Comparison of ENCODE assay signal across 8 mouse cellular contexts in the genomic region with DNA sequence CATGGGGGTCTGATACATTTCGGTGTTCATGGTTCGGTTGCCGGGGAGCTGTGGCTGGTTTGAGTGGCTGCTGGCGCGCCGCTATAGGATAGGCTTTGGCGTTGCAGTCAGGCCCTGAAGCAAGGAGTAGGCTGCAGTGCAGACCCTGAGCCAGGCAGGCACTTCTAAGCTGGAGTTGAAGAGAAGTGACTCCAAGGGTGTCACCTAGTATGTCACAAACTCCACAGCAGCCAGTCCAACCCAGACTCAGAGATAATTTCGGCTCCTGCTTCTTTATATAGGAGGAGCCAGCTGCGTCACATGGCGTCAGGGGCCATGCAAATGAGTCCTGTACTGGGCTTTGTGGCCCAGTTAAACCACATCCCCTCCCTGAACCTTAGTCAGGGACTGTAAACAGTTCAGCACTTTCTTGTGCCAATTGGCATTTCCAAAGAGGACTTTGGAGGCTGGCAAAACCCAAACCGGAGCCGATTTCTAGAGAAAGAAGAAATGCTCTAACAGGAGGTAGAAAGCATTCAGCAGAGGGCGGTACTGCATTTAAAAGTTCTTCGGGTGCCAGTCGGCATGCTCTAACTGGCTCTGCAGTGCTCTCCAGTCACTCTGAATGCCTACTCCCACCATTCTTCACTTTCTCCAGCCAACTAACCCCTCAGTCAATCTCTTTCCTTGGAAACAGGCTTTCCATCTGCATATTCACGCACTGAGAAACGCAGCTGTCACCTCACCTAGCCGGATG. TPM values are rescaled to one million over a fixed set of nuclear protein-coding genes. Genes with fewer than 3 reads are reported as not detected.
DNase-seq lines count a peak whose midpoint lies in the region; ATAC-seq and TF ChIP-seq lines count a peak whose summit lies in the region.

No protein-coding gene starts in this region.

- H3K27me3 ChIP-seq in ES-Bruce4 (ENCODE audit: control insufficient read depth, insufficient read depth, low read length, poor library complexity, severe bottlenecking) = no peaks in the 10 kb centered on the region
- peaks cover 28% of the 10 kb centered on the region for H3K27me3 ChIP-seq in forebrain, embryonic 13.5 days
- H3K27me3 ChIP-seq in liver, postnatal 0 days (ENCODE audit: insufficient read depth, low read length) = no peaks in the 10 kb centered on the region
- H3K27me3 ChIP-seq in neural tube, embryonic 13.5 days = peaks cover 80% of the 10 kb centered on the region

- no peak for TF ChIP-seq EP300 in ES-Bruce4 (IDR thresholded peaks at IDR 0.05; ENCODE audit: insufficient read depth, low read depth, low read length)
- peak; percentile 75; the same call in 1 of the 2 replicates for TF ChIP-seq EP300 in liver, postnatal 0 days (IDR thresholded peaks at IDR 0.05; ENCODE audit: low read depth)

- no peak for TF ChIP-seq CTCF in ES-Bruce4 (IDR thresholded peaks at IDR 0.05; ENCODE audit: low read depth, low read length)
- TF ChIP-seq CTCF in liver, postnatal 0 days (IDR thresholded peaks at IDR 0.05; ENCODE audit: low read depth) = peak; percentile 28

- TF ChIP-seq POLR2A in ES-Bruce4 (IDR thresholded peaks at IDR 0.05; ENCODE audit: insufficient read depth, low read length) = no peak

- H3K9me3 ChIP-seq in ES-Bruce4 (replicated peaks; ENCODE audit: control insufficient read depth, insufficient read depth, low read length, poor library complexity, severe bottlenecking) = no peaks in the 10 kb centered on the region
- no peaks in the 10 kb centered on the region for H3K9me3 ChIP-seq in forebrain, embryonic 13.5 days (replicated peaks)
- no peaks in the 10 kb centered on the region for H3K9me3 ChIP-seq in liver, postnatal 0 days (ENCODE audit: low read length)
- H3K9me3 ChIP-seq in neural tube, embryonic 13.5 days = no peaks in the 10 kb centered on the region

- H3K27ac ChIP-seq in ES-Bruce4 (ENCODE audit: insufficient read depth, low read length) = no peak overlapping the region
- peak overlapping the region; percentile 54 for H3K27ac ChIP-seq in forebrain, embryonic 13.5 days
- peak overlapping the region; percentile 91 for H3K27ac ChIP-seq in liver, postnatal 0 days (ENCODE audit: low read depth)
- H3K27ac ChIP-seq in neural tube, embryonic 13.5 days (replicated peaks) = peak overlapping the region; percentile 84

- peak; percentile 82 to 90 for DNase-seq in heart, postnatal 10 days
- peak; percentile 77 for DNase-seq in layer of hippocampus, adult 11-12 months (ENCODE audit: low spot score)
- peak; percentile 81 for DNase-seq in liver, postnatal 0 days
- peak; percentile 53 for DNase-seq in testis, postnatal 10 days (ENCODE audit: low spot score)

- 30% methylated on average over 18 of the region's 18 CpGs for WGBS in forebrain, embryonic 13.5 days
- 24% methylated on average over 18 of the region's 18 CpGs for WGBS in liver, postnatal 0 days (ENCODE audit: insufficient replicate concordance)
- 28% methylated on average over 18 of the region's 18 CpGs for WGBS in neural tube, embryonic 13.5 days

- ATAC-seq in cerebellum, adult (ENCODE audit: insufficient number of reproducible peaks, low FRiP score, low TSS enrichment) = peak; percentile 86
- ATAC-seq in forebrain, embryonic 13.5 days = peak; percentile 85
- peak; percentile 89 for ATAC-seq in liver, postnatal 0 days
- peak; percentile 83 for ATAC-seq in neural tube, embryonic 13.5 days (ENCODE audit: low read depth)

- peak overlapping the region; percentile 71 for H3K9ac ChIP-seq in ES-Bruce4 (ENCODE audit: low read depth, poor library complexity, severe bottlenecking)
- H3K9ac ChIP-seq in forebrain, embryonic 13.5 days = peak overlapping the region; percentile 68
- H3K9ac ChIP-seq in liver, postnatal 0 days (replicated peaks) = peak overlapping the region; percentile 79
- H3K9ac ChIP-seq in neural tube, embryonic 13.5 days = peak overlapping the region; percentile 74

- no peaks in the 10 kb centered on the region for H3K36me3 ChIP-seq in ES-Bruce4 (ENCODE audit: control insufficient read depth, insufficient read depth, low read length, poor library complexity, severe bottlenecking)
- H3K36me3 ChIP-seq in forebrain, embryonic 13.5 days (ENCODE audit: poor library complexity, severe bottlenecking) = no peaks in the 10 kb centered on the region
- no peaks in the 10 kb centered on the region for H3K36me3 ChIP-seq in liver, postnatal 0 days (replicated peaks; ENCODE audit: insufficient read depth, low read length)
- no peaks in the 10 kb centered on the region for H3K36me3 ChIP-seq in neural tube, embryonic 13.5 days

- peak overlapping the region; percentile 69 for H3K4me3 ChIP-seq in ES-Bruce4 (ENCODE audit: low read depth, low read length)
- peak overlapping the region; percentile 44 for H3K4me3 ChIP-seq in forebrain, embryonic 13.5 days
- H3K4me3 ChIP-seq in liver, postnatal 0 days (ENCODE audit: low read depth, low read length) = peak overlapping the region; percentile 55
- H3K4me3 ChIP-seq in neural tube, embryonic 13.5 days = peak overlapping the region; percentile 47

- peak overlapping the region; percentile 63 for H3K4me2 ChIP-seq in forebrain, embryonic 13.5 days
- H3K4me2 ChIP-seq in liver, postnatal 0 days (ENCODE audit: low read depth, low read length) = peak overlapping the region; percentile 68
- peak overlapping the region; percentile 65 for H3K4me2 ChIP-seq in neural tube, embryonic 13.5 days

- intact Hi-C loops in heart, postnatal 10 days (cut with DNase I) = loop anchor here (1.0 to 2.0 kb wide), 2 partner anchors 38 to 56 kb away; no protein-coding TSS in a partner anchor

- no peaks in the 10 kb centered on the region for H3K4me1 ChIP-seq in ES-Bruce4 (ENCODE audit: control insufficient read depth, insufficient read depth, low read length)
- 0 out of 2 replicates have a peak, but pooled peaks cover 6% of the 10 kb centered on the region for H3K4me1 ChIP-seq in forebrain, embryonic 13.5 days
- H3K4me1 ChIP-seq in liver, postnatal 0 days (ENCODE audit: insufficient read depth) = 0 out of 2 replicates have a peak, but pooled peaks cover 9% of the 10 kb centered on the region
- H3K4me1 ChIP-seq in neural tube, embryonic 13.5 days (replicated peaks) = peaks cover 13% of the 10 kb centered on the region

RNA-seq across cellular contexts. Expression of gene Tsc22d3, which starts 57.4 kb away (rescaled TPM):
- polyA plus RNA-seq in ES-Bruce4 (2011; ENCODE audit: insufficient read depth, insufficient read length, low read depth, missing spikeins) = 7.4 and 7.6 TPM in 2 replicates
- polyA plus RNA-seq in forebrain, embryonic 13.5 days (2015; fragmentation: Nextera tagmentation; extraction: Ambion mirVana) = 84.3 and 96.1 TPM in 2 replicates
- 100 to 1,000 TPM; 138 to 195 TPM for total RNA-seq in heart, postnatal 10 days (2021)
- 23.6 and 34.2 TPM in 2 replicates for polyA plus RNA-seq in liver, postnatal 0 days (2015; fragmentation: Nextera tagmentation; extraction: Ambion mirVana)
- 135 and 143 TPM in 2 replicates for polyA plus RNA-seq in neural tube, embryonic 13.5 days (2015; fragmentation: Nextera tagmentation; extraction: Ambion mirVana)
